Mouse (Mus musculus) left cerebral cortex, postnatal 25 days (tissue): ENCODE data around the gene Cdan1. TPM values are rescaled to one million over a fixed set of nuclear protein-coding genes. Genes with fewer than 3 reads are reported as not detected.
"Not testable (repeated sequence)": the region's sequence is repeated elsewhere in the genome, so short reads cannot be mapped to it uniquely, and the experiment has no call there.

Experiments
- DNase-seq, 2 experiments: peaks; one replicate each; pipeline ENCODE4 v3.0.0; 2022; ENCODE audit warnings: low spot score in 2 of 2, mixed read lengths in 1 of 2
- intact Hi-C: fragments of 180-260 bp; cut with DNase I; formaldehyde crosslinking; loops from one replicate; pipeline ENCODE4 v1.15.1; 2025
- total RNA-seq, 2 experiments: library from RNA; stranded (reverse); gene quantifications; 2 replicates each; pipeline ENCODE4 v1.2.3; 2021

The Cdan1 gene
- total RNA-seq, 2 experiments from 2014 or later: 24.1 to 26.6 TPM

GRCm38 (mm10) chr2:120700379-120700885 is 149.5 kb downstream of the Cdan1 start:
- intact Hi-C loops: no loop called here
- no peak for DNase-seq

GRCm38 (mm10) chr2:120697767-120698166 is 152.2 kb downstream of the Cdan1 start:
- intact Hi-C loops: no loop called here
- DNase-seq: no peak

- DNase-seq, intact Hi-C loops: not testable (repeated sequence)
Measured at GRCm38 (mm10) chr2:120681151-120681550, 168.8 kb downstream of the Cdan1 start.

- intact Hi-C loops: loop anchor here (2.0 to 5.0 kb wide), 2 partner anchors 133 to 189 kb away; no protein-coding TSS in a partner anchor
- peak in 1 of 2 experiments; percentile 9 for DNase-seq
Measured at GRCm38 (mm10) chr2:120670253-120670652, 179.7 kb downstream of the Cdan1 start.

GRCm38 (mm10) chr2:120667446-120667845 is 182.5 kb downstream of the Cdan1 start:
- intact Hi-C loops: no loop called here
- no peak for DNase-seq

Other genes with a start within 250 kb of the Cdan1 start
- gene Haus2, start 240.7 kb downstream of the Cdan1 start, total RNA-seq: 10 to 100 TPM; 14.8 to 15.6 TPM
- 10 to 100 TPM; 40.6 to 46.8 TPM for gene Lrrc57, start 240.6 kb downstream of the Cdan1 start, total RNA-seq
- 1 to 10 TPM; 7.1 to 9.3 TPM for gene Stard9, start 221.0 kb downstream of the Cdan1 start, total RNA-seq
- gene Ttbk2, start 476 bp upstream of the Cdan1 start, total RNA-seq: 10 to 100 TPM; 87.8 to 88.5 TPM
- 10 to 100 TPM; 39.3 to 43.0 TPM for gene Ubr1, start 120.6 kb upstream of the Cdan1 start, total RNA-seq
- 10 to 100 TPM; 24.7 to 27.3 TPM for gene Tmem62, start 126.9 kb upstream of the Cdan1 start, total RNA-seq
- 10 to 100 TPM; 54.9 to 56.9 TPM for gene Ccndbp1, start 158.3 kb upstream of the Cdan1 start, total RNA-seq
- gene Epb42, start 186.9 kb upstream of the Cdan1 start, total RNA-seq: not detected
- gene Tgm5, start 235.7 kb upstream of the Cdan1 start, total RNA-seq: not detected